Mouse (Mus musculus): Measurements from ENCODE around the gene Tiam1.

Gene Tiam1

DNA sequence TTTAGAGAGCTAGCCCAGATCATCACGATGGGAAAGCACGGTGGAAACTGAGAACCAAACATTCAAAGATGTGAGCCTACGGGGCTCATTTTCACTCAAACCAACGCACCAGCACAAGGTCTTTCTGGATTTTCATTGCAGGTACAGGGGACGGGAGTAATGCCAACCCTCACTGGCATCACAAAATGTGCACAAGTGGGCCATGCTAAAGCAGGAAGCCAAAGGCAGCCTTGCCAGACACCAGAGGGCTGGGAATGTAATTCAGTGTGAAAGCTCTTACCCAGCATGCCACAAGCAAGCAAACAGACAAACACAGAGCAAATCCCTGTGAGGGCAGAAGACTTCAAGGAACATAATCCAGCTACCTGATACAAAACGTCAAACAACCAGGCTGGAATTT, 320.7 kb downstream of the Tiam1 start:
- peak; percentile 82 for DNase-seq

GRCm38 (mm10) chr16:89818661-89819060, 324.9 kb downstream of the Tiam1 start:
- DNase-seq: no peak

- no peak for DNase-seq
Measured at GRCm38 (mm10) chr16:89817861-89818630, 325.5 kb downstream of the Tiam1 start.

GRCm38 (mm10) chr16:89817301-89817700, 326.3 kb downstream of the Tiam1 start:
- DNase-seq: no peak

DNA sequence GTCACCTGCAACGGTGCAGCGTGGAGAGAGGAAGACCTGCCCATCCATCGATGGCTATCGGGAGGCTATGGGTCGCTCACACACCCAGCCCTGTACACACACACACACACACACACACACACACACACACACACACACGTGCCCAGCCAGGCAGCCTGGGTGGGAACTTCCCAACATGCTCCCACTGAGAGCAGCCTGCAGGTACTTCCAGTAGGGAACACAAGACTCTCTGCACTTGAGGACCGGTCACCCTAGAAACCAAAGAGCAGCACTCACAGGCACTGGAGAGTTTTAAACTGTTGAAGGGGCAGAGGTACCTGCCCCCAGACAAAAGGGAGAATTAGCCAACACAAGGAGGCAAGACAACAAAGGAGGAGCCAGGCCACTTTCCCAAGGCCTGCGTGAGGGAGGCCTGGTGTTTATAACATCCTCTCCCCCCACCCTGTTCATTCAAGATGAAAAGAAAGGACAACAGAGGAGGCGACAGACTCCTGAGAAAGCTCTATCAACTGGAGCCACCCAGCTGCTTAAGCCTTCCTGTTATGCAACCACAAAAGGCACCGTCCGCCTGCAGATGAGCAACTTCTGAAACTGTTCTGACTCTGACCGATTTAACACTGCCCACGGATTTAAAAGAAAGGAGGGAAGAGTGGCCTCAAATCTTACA, 326.9 kb downstream of the Tiam1 start:
- no peak for DNase-seq

DNA sequence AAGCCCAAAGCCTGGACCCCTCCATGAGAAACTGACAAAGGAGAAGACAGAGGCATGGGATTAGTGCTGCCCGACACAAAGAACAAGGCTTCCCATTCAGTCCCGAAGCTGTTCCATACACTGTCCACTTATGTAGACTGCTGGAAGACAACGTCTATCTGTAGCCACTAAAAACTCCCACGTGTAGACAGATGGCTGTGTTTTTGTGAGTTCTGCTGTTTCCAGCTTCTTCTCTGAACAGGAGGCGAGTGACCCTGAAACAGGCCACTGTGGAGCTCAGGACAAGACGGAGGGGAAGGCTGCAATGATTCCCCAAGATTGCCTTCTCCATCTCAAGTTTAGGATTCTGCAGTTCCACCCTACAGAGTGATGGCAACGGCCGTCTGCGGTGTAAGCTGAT, 330.0 kb downstream of the Tiam1 start:
- DNase-seq: no peak

GRCm38 (mm10) chr16:89812891-89813290, 330.7 kb downstream of the Tiam1 start:
- no peak for DNase-seq

DNA sequence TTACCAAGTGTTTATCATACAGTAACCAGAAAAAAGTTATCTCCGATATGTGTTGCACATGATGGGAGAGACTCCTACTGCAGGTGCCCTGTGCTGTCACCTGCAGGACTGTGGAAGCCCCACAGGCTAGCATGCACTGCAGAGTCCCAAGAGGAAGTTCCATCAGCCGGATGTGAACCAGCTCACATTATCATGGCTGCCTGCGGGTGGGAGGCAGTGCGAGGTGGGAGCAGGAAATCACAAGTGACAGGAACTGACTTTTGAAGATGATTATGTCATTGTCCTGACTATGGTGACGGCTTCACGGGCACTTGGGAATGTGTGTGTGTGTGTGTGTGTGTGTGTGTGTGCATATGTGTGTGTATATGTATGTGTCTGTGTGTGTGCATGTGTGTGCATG, 333.2 kb downstream of the Tiam1 start:
- DNase-seq: no peak

DNA sequence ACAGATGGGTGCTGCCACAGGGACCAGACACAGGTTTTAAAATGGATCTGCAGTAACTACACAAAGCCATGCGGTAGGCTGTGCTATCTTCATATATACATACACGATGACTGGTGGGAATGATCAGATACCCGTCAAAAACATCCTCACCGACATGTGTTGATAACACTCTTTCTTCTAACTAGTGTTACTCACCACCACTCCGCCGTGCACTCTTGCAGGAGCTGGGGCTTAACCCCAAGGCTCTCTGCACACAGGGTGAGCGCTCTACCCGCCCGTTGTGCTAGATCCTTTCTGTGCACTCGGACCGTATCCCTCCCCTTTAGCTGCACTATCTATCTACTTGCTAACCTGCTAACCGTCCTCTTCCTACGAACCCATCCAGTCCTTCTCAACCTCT, 335.4 kb downstream of the Tiam1 start:
- no peak for DNase-seq

GRCm38 (mm10) chr16:89805946-89806345, 337.6 kb downstream of the Tiam1 start:
- no peak for DNase-seq

- no peak for DNase-seq
Measured at GRCm38 (mm10) chr16:89805210-89805609, 338.4 kb downstream of the Tiam1 start.

- no peak for DNase-seq
Measured at GRCm38 (mm10) chr16:89801493-89801892, 342.1 kb downstream of the Tiam1 start.

GRCm38 (mm10) chr16:89799772-89800171, 343.8 kb downstream of the Tiam1 start:
- no peak for DNase-seq

DNA sequence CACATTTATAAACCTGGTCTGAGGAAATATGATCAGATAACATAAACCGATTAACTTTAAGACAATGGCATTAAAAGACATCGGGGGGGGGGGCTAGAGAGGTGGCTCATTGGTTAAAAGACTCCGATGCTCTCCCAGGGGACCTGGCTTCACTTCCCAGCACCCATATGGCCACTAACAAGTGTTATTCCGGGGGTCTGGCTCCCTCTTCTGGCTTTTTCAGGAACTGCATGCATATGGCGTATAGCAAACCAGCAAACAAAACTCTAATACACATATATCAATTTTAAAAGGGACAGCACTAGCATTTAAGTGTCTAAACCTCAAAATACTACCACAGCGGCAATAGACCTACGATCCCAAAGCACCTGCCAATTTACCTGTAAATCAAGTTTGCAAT, 347.0 kb downstream of the Tiam1 start:
- no peak for DNase-seq

GRCm38 (mm10) chr16:89789792-89790434, 353.7 kb downstream of the Tiam1 start:
- DNase-seq: no peak

GRCm38 (mm10) chr16:89785795-89786194, 357.8 kb downstream of the Tiam1 start:
- DNase-seq: no peak

- no peak for DNase-seq
Measured at GRCm38 (mm10) chr16:89779705-89780104, 363.9 kb downstream of the Tiam1 start.

GRCm38 (mm10) chr16:89777450-89777849, 366.1 kb downstream of the Tiam1 start:
- DNase-seq: no peak

- DNase-seq: no peak
Measured at GRCm38 (mm10) chr16:89774553-89774913, 369.0 kb downstream of the Tiam1 start.

DNA sequence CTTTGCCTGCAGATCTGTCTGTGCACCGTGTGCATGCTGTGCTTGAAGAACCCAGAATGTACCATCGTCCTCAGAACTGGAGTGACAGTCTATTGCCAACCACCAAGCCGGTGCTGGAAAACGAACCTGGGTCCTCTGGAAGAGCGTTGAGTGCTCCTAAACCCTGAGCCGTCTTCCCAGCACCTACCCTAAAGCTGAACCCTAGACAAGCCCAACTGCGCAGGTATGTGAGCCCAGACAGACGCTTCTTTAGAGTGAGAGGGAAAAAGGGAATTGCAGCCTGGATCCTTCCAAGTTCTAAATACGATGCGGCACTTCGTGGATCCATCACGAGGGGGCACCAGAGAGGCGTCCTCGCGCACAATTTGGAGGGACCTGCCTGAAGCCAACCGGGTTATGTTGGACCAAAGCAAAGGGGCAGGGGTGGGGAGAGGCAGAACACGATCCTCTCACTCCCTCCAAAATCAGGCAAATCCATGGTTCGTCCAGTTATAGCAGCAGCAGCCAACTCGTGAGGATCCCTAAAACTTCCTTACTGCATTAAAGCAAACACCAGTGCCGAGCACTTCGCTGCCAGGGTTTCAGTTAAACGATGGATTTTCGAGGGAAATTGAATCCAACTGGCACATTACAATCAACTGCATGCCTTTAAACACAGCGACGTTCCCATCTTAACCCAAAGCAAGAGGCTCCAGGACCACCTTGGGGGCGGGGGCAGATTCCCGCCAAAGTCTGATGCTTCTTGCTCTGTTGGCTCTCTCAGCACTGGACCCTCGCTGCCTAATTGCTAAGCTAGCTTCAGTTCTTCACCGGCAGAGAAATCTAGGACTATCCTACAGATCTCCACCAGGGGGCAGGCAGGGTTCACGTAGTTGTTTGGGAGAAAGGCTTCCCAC, 369.7 kb downstream of the Tiam1 start:
- peak; percentile 86 for DNase-seq

DNA sequence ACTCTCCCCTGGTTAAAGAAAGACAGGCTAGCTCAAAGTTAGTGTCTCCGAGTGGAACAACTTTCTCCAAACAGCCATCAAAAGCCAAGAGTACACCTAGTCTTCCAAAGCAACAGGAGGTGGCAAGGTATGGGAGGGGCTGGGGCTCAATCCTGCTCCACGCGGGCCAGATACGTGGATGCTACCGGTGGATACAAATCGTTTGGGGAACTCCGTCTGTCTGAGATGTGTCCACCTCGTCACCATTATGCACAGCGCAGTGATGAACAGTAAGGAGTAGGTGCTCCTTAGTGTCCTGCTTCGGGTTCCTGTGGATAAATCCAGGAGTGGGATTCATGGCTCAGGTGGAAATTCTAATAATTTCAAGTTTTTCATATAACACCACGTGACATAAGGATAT, 377.6 kb downstream of the Tiam1 start:
- DNase-seq: no peak

DNA sequence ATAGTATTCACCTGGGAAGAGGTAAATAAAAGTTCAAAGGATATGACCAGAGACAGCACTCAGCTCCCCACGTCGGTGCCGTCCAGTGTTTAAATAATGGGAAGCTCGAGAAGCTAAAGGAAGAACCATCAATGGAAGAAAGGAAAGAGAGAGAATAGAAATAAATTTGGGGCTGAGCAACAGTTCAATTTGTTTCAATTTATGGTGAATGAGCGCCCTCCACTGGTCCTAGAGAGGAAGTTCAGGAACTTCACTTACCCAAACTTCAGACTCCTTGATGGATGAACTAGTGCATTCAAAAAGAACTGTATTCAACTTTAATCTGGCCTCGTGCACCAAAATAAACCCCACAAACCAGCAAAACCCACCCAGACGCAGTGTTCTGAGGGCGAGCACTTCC, 378.1 kb downstream of the Tiam1 start:
- no peak for DNase-seq

DNA sequence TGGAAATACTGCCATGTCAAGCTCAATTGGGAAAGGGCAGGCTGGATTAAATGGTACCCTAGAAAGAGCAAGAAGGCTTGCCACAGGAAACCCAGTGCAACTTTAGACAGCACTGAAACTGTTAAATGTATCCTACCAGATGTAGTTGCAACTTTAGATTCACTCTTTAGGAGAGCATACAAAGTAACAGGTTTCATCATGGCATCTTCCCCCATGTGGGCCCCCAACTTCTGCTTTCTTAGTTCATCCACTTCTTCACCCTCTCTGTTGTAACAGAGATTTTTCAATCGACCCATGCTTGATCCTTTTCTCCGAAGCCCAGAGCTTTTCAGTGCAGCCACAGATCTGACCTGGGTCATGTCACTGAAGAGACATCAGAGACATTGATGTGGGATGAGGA, 379.8 kb downstream of the Tiam1 start:
- DNase-seq: no peak

Measured in cerebellum, adult 9-11 months (tissue).